Mouse (Mus musculus) MEL (cell line): ENCODE data around the gene Lrch4. TPM values are rescaled to one million over a fixed set of nuclear protein-coding genes. Genes with fewer than 3 reads are reported as not detected.
A peak's percentile ranks its signal among the peaks of the same experiment; 100 is the strongest.

ENCODE experiments used
- DNase-seq: peaks from one replicate; pipeline ENCODE4 v3.0.0; 2011; ENCODE audit warnings: low read depth, low spot score
- H3K27ac ChIP-seq: 2 replicates; pipeline ENCODE4 v1.5.1; 2012; ENCODE audit warnings: low read depth, mild to moderate bottlenecking, control low read depth, low read length, moderate library complexity; ENCODE audit not compliant: control insufficient read depth
- H3K27me3 ChIP-seq, 2 experiments: fragments of 150-350 bp in 1 of 2; sonication (generic) in 1 of 2; 2 replicates each; pipeline ENCODE4 v1.6.1; 2012; ENCODE audit warnings: low read length in 2 of 2, mild to moderate bottlenecking in 2 of 2, improper control_type of control experiment in 1 of 2, moderate library complexity in 1 of 2; ENCODE audit not compliant: insufficient read depth in 2 of 2, control insufficient read depth in 1 of 2
- H3K36me3 ChIP-seq, 2 experiments: 2 replicates each; pipeline ENCODE4 v1.6.1; 2012 to 2014; ENCODE audit warnings: low read length in 2 of 2, improper control_type of control experiment in 1 of 2, inconsistent platforms in 1 of 2, mild to moderate bottlenecking in 1 of 2; ENCODE audit not compliant: insufficient read depth in 2 of 2, control insufficient read depth in 1 of 2
- H3K4me1 ChIP-seq, 2 experiments: fragments of 150-350 bp in 1 of 2; sonication (generic) in 1 of 2; 2 replicates each; pipeline ENCODE4 v1.6.1; 2012; ENCODE audit warnings: low read length in 2 of 2, improper control_type of control experiment in 1 of 2, mild to moderate bottlenecking in 1 of 2; ENCODE audit not compliant: insufficient read depth in 2 of 2, control insufficient read depth in 1 of 2
- H3K4me3 ChIP-seq, 2 experiments: fragments of 150-350 bp in 1 of 2; sonication (generic) in 1 of 2; 2 replicates each; pipeline ENCODE4 v1.5.1; 2012; ENCODE audit warnings: low read depth in 2 of 2, low read length in 2 of 2, mild to moderate bottlenecking in 2 of 2, moderate library complexity in 2 of 2, control low read depth in 1 of 2, improper control_type of control experiment in 1 of 2; ENCODE audit not compliant: control insufficient read depth in 1 of 2, insufficient read depth in 1 of 2
- H3K79me2 ChIP-seq: 2 replicates; pipeline ENCODE4 v1.6.1; 2012; ENCODE audit warnings: mild to moderate bottlenecking, low read length, moderate library complexity; ENCODE audit not compliant: control insufficient read depth, poor library complexity, insufficient read depth
- H3K9ac ChIP-seq: 2 replicates; pipeline ENCODE4 v1.6.1; 2012; ENCODE audit warnings: low read depth, mild to moderate bottlenecking, control low read depth, low read length, moderate library complexity; ENCODE audit not compliant: control insufficient read depth, poor library complexity, severe bottlenecking
- H3K9me3 ChIP-seq: fragments of 150-350 bp; sonication (generic); replicated peaks from 2 replicates; pipeline ENCODE4 v1.6.1; 2012; ENCODE audit warnings: mild to moderate bottlenecking, low read length, improper control_type of control experiment, moderate library complexity; ENCODE audit not compliant: insufficient read depth
- BHLHE40 ChIP-seq: IDR thresholded peaks from 2 replicates; pipeline ENCODE4 v1.6.1; 2012; ENCODE audit warnings: low read depth, mild to moderate bottlenecking, inconsistent platforms, low read length, improper control_type of control experiment, borderline replicate concordance
- CTCF ChIP-seq, 3 experiments: IDR thresholded peaks in 2 of 3; conservative IDR thresholded peaks in 1 of 3; 2 replicates each; pipeline ENCODE4 v1.5.1; 2011 to 2012; ENCODE audit warnings: low read length in 3 of 3, low read depth in 2 of 3, mild to moderate bottlenecking in 2 of 3, improper control_type of control experiment in 1 of 3, inconsistent platforms in 1 of 3, mixed read lengths in 1 of 3, moderate library complexity in 1 of 3; ENCODE audit not compliant: control insufficient read depth in 1 of 3, insufficient read depth in 1 of 3, poor library complexity in 1 of 3, severe bottlenecking in 1 of 3
- E2F4 ChIP-seq: IDR thresholded peaks from 2 replicates; pipeline ENCODE4 v1.6.1; 2011; ENCODE audit warnings: low read depth, low read length, improper control_type of control experiment, borderline replicate concordance
- EP300 ChIP-seq, 2 experiments: IDR thresholded peaks; 2 replicates each; pipeline ENCODE4 v1.6.1; 2011; ENCODE audit warnings: improper control_type of control experiment in 2 of 2, low read length in 2 of 2, low read depth in 1 of 2, mild to moderate bottlenecking in 1 of 2
- ETS1 ChIP-seq: IDR thresholded peaks from 2 replicates; pipeline ENCODE4 v1.6.1; 2012; ENCODE audit warnings: low read depth, mild to moderate bottlenecking, inconsistent platforms, low read length, improper control_type of control experiment, moderate library complexity
- GABPA ChIP-seq: IDR thresholded peaks from 2 replicates; pipeline ENCODE4 v1.6.1; 2012; ENCODE audit warnings: low read depth, mild to moderate bottlenecking, inconsistent platforms, low read length, improper control_type of control experiment, moderate library complexity
- GATA1 ChIP-seq: IDR thresholded peaks from 2 replicates; pipeline ENCODE4 v1.6.1; 2011; ENCODE audit warnings: low read depth, low read length, improper control_type of control experiment
- HCFC1 ChIP-seq: IDR thresholded peaks from 2 replicates; pipeline ENCODE4 v1.6.1; 2012; ENCODE audit warnings: low read depth, mild to moderate bottlenecking, inconsistent platforms, low read length, improper control_type of control experiment, moderate library complexity
- JUND ChIP-seq: IDR thresholded peaks from 2 replicates; pipeline ENCODE4 v1.6.1; 2011; ENCODE audit warnings: low read depth, mild to moderate bottlenecking, improper control_type of control experiment, low read length
- KAT2A ChIP-seq: conservative IDR thresholded peaks from 2 replicates; pipeline ENCODE4 v1.6.1; 2012; ENCODE audit warnings: low read depth, low read length, improper control_type of control experiment, inconsistent platforms
- MAFK ChIP-seq: IDR thresholded peaks from 2 replicates; pipeline ENCODE4 v1.6.1; 2011; ENCODE audit warnings: low read depth, mild to moderate bottlenecking, low read length, improper control_type of control experiment, borderline replicate concordance
- MAZ ChIP-seq: IDR thresholded peaks from 2 replicates; pipeline ENCODE4 v1.6.1; 2012; ENCODE audit warnings: low read depth, mild to moderate bottlenecking, inconsistent platforms, low read length, improper control_type of control experiment
- MYB ChIP-seq: IDR thresholded peaks from 2 replicates; pipeline ENCODE4 v1.6.1; 2011; ENCODE audit warnings: mild to moderate bottlenecking, low read depth, low read length, improper control_type of control experiment
- NRF1 ChIP-seq: IDR thresholded peaks from 2 replicates; pipeline ENCODE4 v1.6.1; 2014; ENCODE audit warnings: low read depth, mild to moderate bottlenecking, inconsistent platforms, low read length, improper control_type of control experiment, moderate library complexity; ENCODE audit not compliant: poor library complexity, insufficient read depth, severe bottlenecking
- POLR2A ChIP-seq, 2 experiments: IDR thresholded peaks; 2 replicates each; pipeline ENCODE4 v1.6.1; 2011 to 2012; ENCODE audit warnings: low read length in 2 of 2, mild to moderate bottlenecking in 2 of 2, control low read depth in 1 of 2, improper control_type of control experiment in 1 of 2, low read depth in 1 of 2, moderate library complexity in 1 of 2; ENCODE audit not compliant: control insufficient read depth in 1 of 2, insufficient read depth in 1 of 2, poor library complexity in 1 of 2
- POLR2AphosphoS2 ChIP-seq: IDR thresholded peaks from 2 replicates; pipeline ENCODE4 v1.6.1; 2011; ENCODE audit warnings: low read length, improper control_type of control experiment
- POLR2AphosphoS5 ChIP-seq: IDR thresholded peaks from 2 replicates; pipeline ENCODE4 v1.6.1; 2012; ENCODE audit warnings: low read depth, borderline replicate concordance, mild to moderate bottlenecking, inconsistent platforms, low read length, moderate library complexity, mixed read lengths
- RAD21 ChIP-seq: IDR thresholded peaks from 2 replicates; pipeline ENCODE4 v1.6.1; 2011; ENCODE audit warnings: mild to moderate bottlenecking, low read depth, low read length, improper control_type of control experiment
- SIN3A ChIP-seq: IDR thresholded peaks from 2 replicates; pipeline ENCODE4 v1.6.1; 2012; ENCODE audit warnings: low read length, improper control_type of control experiment, inconsistent platforms
- SMC3 ChIP-seq: IDR thresholded peaks from 2 replicates; pipeline ENCODE4 v1.6.1; 2011; ENCODE audit warnings: low read depth, low read length, improper control_type of control experiment
- TAL1 ChIP-seq: IDR thresholded peaks from 2 replicates; pipeline ENCODE4 v1.6.1; 2012; ENCODE audit warnings: mild to moderate bottlenecking, inconsistent platforms, low read length, moderate library complexity, mixed read lengths
- TBP ChIP-seq: IDR thresholded peaks from 2 replicates; pipeline ENCODE4 v1.8.0; 2011; ENCODE audit warnings: low read depth, low read length, improper control_type of control experiment
- TCF12 ChIP-seq: IDR thresholded peaks from 2 replicates; pipeline ENCODE4 v1.6.1; 2014; ENCODE audit warnings: low read depth, mild to moderate bottlenecking, inconsistent platforms, low read length, improper control_type of control experiment, moderate library complexity
- UBTF ChIP-seq: IDR thresholded peaks from 2 replicates; pipeline ENCODE4 v1.6.1; 2012; ENCODE audit warnings: low read depth, mild to moderate bottlenecking, inconsistent platforms, low read length, improper control_type of control experiment, moderate library complexity, borderline replicate concordance; ENCODE audit not compliant: insufficient read depth
- ZC3H11A ChIP-seq: IDR thresholded peaks from 2 replicates; pipeline ENCODE4 v1.6.1; 2012; ENCODE audit warnings: low read depth, mild to moderate bottlenecking, inconsistent platforms, low read length, improper control_type of control experiment
- polyA plus RNA-seq, 2 experiments: library from polyadenylated mRNA; stranded (reverse) in 1 of 2; unstranded in 1 of 2; fragments of >175 nt in 1 of 2; fragments of >200 nt in 1 of 2; gene quantifications; 2 replicates each; pipeline versions ENCODE4 v1.2.1 to v1.2.4; 2012; ENCODE audit warnings: low replicate concordance in 2 of 2, low read depth in 1 of 2; ENCODE audit not compliant: insufficient read length in 2 of 2, insufficient read depth in 1 of 2, missing spikeins in 1 of 2
- total RNA-seq: library from RNA; depleted of rRNA; stranded (reverse); fragments of 300-350 nt; gene quantifications from 2 replicates; pipeline ENCODE4 v1.2.3, GENCODE M21; 2012

Gene Lrch4
- total and polyA plus RNA-seq, 3 experiments, result 9.1 to 239 (median 47.0) TPM

DNA sequence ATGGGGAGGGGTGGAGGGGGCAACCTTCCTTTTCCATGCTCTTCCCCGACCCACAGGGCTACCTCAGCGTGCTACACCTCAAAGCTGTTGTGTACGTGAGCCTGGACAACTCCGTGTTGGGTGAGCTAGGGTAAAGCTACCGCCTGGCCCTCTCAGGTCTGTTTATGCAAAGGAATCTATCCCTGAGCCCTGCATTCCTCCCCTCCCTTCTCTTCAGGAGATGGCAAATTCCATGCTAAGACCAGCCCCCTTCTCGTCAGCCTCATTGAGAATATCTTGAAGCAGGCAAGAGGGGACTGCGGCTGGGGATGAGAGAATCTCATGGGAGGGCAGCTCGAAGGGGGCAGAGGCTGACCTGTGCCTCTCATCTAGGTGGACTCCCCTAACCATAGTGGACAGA, 46.2 kb upstream of the Lrch4 start:
- Histone ChIP-seq H3K4me1 (no peaks in the 10 kb centered on the region; a peak in 1 of 4 replicates), H3K36me3 (peaks cover 4 to 14% of the 10 kb centered on the region in 2 experiments; a peak in 3 of 4 replicates)
- TF ChIP-seq GATA1 (no peak), UBTF (no peak), NRF1 (no peak), JUND (no peak), ZC3H11A (no peak), TBP (no peak), KAT2A (no peak), POLR2A (IDR thresholded peaks at IDR 0.05; ENCODE audit: control insufficient read depth in 1 of 2, insufficient read depth in 1 of 2, low read depth in 1 of 2, low read length in 2 of 2, poor library complexity in 1 of 2) (no peak), MAZ (no peak)
- TF ChIP-seq, all 39 proteins: peak for 0
- Histone ChIP-seq H3K27ac (no peak overlapping the region), H3K27me3 (no peaks in the 10 kb centered on the region), H3K9me3 (no peaks in the 10 kb centered on the region), H3K4me3 (no peak overlapping the region), H3K9ac (no peak overlapping the region), H3K79me2 (no peaks in the 10 kb centered on the region)
- DNase-seq, result no peak

DNA sequence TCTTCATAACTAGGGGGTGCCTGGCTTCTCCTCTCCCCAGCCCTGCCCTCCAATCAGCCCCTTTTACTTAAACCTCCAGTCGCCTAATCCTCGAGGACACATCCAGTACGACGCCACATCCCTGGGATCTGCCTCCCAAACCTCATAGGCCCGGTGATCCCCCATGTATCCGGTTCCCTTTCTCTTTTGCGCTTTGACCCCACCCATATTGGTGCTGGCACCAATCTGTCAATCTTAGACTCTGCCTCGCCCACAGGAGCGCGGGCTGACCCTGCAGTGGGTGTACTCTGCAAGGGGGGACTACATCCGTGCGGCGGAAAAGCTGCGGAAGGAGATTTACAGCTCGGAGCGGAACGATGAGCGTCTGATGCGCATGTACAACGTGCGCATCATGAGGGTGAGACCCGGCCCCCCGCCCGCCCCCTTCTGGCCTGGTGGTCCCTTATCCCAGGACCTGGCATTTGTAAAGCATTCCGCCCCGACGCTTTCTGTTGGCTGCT, 45.2 kb upstream of the Lrch4 start:
- H3K27ac ChIP-seq, result no peak overlapping the region
- no peak for DNase-seq
- no peak overlapping the region for H3K4me3 ChIP-seq
- no peaks in the 10 kb centered on the region for H3K9me3 ChIP-seq
- H3K9ac ChIP-seq, result no peak overlapping the region
- H3K4me1 ChIP-seq, result no peaks in the 10 kb centered on the region; a peak in 1 of 4 replicates
- H3K36me3 ChIP-seq, result peaks cover 4 to 8% of the 10 kb centered on the region in 2 experiments; a peak in 3 of 4 replicates
- no peaks in the 10 kb centered on the region for H3K27me3 ChIP-seq
- TF ChIP-seq BHLHE40 (no peak), TCF12 (no peak), CTCF (IDR thresholded peaks at IDR 0.05 in 2 of 3, conservative IDR thresholded peaks at IDR 0.05 in 1 of 3; ENCODE audit: control insufficient read depth in 1 of 3, insufficient read depth in 1 of 3, low read depth in 2 of 3, low read length in 3 of 3, poor library complexity in 1 of 3, severe bottlenecking in 1 of 3) (no peak), ZC3H11A (no peak)
- no peaks in the 10 kb centered on the region for H3K79me2 ChIP-seq

DNA sequence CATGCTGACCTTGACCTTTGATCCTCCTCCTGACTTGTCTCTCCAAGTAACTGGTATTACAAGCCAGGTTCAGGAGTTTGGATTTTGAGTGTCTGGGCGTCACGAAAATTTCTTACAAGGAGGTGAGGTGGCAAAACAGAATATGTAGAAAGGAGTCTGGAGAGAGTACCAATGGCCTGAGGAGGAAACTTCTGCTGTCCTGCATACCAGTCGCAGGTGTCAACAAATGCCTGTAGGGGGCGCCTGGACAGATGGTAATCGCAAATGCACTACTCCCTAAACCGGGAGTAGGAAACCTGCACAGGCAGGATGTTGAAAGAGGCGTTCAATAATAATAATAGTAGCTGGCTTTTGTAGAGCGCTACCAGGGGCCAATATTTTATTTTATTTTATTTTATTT, 43.9 kb upstream of the Lrch4 start:
- Histone ChIP-seq H3K9me3 (no peaks in the 10 kb centered on the region), H3K27me3 (no peaks in the 10 kb centered on the region), H3K36me3 (peaks cover 0 to 5% of the 10 kb centered on the region in 2 experiments; a peak in 2 of 4 replicates), H3K79me2 (no peaks in the 10 kb centered on the region), H3K4me3 (no peak overlapping the region), H3K27ac (no peak overlapping the region), H3K4me1 (no peaks in the 10 kb centered on the region), H3K9ac (no peak overlapping the region)
- DNase-seq, result peak; percentile 60
- TF ChIP-seq TAL1, result no peak
- TF ChIP-seq MYB, result no peak
- peak; percentile 58 to 73 (median 66) for TF ChIP-seq CTCF (IDR thresholded peaks at IDR 0.05 in 2 of 3, conservative IDR thresholded peaks at IDR 0.05 in 1 of 3; ENCODE audit: control insufficient read depth in 1 of 3, insufficient read depth in 1 of 3, low read depth in 2 of 3, low read length in 3 of 3, poor library complexity in 1 of 3, severe bottlenecking in 1 of 3)
- no peak for TF ChIP-seq SIN3A
- peak; percentile 35; the same call in 1 of the 2 replicates for TF ChIP-seq SMC3
- TF ChIP-seq GABPA, result no peak
- TF ChIP-seq RAD21, result peak; percentile 19
- TF ChIP-seq EP300 (IDR thresholded peaks at IDR 0.05; ENCODE audit: low read depth in 1 of 2, low read length in 2 of 2), result no peak
- no peak for TF ChIP-seq ETS1
- no peak for TF ChIP-seq UBTF
- no peak for TF ChIP-seq POLR2AphosphoS5
- TF ChIP-seq POLR2A (IDR thresholded peaks at IDR 0.05; ENCODE audit: control insufficient read depth in 1 of 2, insufficient read depth in 1 of 2, low read depth in 1 of 2, low read length in 2 of 2, poor library complexity in 1 of 2), result no peak
- no peak for TF ChIP-seq POLR2AphosphoS2
- no peak for TF ChIP-seq E2F4
- TF ChIP-seq HCFC1, result no peak
- TF ChIP-seq GATA1, result 0 out of 2 replicates have a peak, but pooled peaks have one; percentile 6
- no peak for TF ChIP-seq MAFK
